Mouse (Mus musculus) Muller cell, postnatal 12 days (primary cell): ENCODE data around the gene Morn3.

ENCODE experiments used
- DNase-seq: peaks from one replicate; pipeline ENCODE4 v3.0.0-alpha.2; 2015; ENCODE audit errors: inconsistent ontology term

Morn3 gene

DNA sequence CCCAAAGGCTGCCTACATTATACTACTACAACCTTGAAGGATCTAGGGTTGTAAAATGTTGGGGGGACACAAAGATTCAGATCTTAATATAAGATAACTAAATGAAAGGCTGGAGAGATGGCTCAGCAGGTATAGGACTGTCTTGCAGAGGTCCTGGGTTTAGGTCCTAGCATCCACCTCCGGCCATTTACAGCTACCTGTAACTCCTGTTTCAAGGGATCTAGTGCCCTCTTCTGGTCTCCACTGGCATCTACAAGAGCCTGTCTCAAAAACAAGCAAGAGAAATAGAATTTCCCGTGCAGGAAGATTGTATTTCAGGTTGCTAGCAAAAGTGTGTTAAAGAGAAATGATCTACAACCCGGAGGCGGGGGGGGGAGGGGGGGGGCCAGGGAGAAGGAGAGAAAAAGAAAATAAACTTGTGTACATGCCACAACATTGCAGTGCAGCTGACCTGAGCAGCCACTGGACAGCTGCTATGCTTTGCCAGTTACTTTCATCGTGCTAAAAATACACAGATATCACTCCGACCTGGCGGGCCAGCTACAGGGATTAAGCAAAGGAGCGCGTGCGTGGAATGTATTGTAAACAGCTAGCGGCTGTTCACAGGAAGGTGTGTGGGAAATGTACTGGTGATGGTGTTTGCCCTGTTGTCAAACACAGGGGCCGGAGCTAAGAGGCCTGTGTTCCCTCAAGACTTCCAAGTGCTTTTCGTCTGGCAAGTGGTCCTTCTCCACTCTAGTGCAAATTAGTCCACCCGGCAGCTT, 13.1 kb upstream of the Morn3 start:
- no peak for DNase-seq

DNA sequence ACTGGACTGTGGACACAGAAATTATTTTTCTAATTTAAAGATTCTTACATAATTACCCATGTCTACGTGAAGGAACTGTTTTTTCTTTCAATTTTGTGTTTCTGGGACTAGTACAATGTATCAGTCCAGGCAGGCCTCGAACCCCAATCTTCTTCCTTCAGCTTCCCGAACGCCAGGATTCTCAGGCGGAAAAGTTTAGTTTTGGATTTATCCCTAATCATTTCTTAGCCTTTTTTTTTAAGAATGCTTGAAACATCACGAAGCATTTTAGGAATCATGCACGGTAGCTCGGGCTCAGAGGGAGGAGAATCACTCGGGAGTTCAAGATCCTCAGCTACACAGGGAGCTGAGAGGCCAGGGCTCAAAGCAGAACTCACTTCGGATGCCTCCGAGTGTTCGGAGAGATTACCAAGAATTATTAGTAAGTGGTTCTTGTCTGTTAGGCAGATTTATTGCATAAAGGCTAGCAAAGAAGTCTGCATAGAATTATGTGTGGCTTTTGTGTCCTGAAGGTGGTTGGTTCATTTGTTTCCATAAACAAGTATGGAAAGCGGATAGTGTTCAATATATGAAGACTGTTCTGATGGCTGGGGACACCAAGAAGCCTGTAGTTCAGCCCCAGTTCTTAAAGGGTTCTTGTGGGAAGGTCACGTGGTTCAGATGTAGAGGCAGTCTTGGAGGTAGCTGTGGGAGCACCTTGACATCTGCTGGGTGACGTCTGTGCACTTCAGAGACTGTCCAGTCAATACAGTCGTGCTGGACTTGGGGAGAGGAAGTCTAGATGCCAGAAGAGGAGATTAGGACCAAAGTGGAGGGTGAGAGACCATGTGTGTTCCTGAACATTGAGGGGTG, 11.7 kb upstream of the Morn3 start:
- DNase-seq, result no peak

DNA sequence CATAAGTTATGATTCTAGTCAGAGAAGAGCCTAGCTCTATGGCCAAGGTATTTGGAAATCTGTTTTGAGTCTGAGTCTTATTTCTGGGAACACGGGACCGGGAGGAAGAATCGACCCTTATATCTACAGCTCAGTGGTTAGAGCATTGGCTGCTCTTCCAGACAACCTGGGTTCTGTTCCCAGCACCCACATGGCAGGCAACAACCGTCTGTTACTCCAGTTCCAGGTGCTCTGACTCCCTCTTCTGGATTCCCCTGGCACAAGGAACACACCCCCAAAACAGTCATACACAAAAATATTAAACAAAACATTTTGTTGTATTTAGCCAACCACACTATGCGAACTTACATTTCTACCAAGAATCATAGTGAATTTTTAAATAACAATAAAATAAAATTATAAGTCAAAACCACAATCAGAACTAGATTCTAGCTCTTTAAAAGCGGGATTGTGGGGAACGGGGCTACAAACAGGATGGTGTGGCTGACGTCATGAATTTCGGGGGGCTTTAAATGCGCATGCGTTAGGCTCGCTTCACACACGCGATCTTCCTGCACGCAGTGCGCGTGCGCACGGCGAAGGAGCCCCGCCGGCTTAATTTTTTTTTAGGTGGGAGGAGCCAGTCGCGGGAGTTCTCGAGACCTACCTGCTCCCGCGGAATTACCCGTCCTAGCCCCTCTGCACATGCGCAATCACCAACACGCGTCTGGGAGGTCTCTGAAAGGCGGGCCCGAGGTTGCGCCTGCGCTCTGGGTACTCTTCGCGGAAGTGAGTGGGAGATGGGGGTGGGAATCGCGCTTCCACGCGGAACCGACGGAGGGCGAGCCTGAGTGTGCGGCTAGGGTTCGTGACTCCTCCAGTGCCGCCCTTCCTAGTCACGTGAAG, 10.8 kb upstream of the Morn3 start:
- peak; percentile 100 for DNase-seq

DNA sequence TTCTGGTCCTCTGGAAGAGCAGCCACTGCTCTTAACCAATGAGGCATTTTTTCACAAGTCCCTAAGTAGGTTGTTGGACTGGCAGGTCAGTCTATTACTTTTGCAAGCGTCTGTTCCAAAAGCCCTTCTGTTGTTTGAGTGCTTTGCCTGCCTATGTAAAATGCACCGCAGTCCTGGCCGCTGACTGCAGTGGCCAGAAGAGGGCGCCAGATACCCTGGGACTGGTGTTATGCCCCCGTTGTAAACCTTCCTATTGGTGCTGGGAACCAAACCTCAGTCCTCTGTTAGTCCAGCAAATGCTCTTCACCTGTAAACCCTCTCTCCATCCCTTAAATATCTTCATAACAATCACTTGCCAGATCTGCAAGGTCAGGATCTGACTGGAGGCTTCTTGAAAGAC, 4.9 kb upstream of the Morn3 start:
- no peak for DNase-seq

DNA sequence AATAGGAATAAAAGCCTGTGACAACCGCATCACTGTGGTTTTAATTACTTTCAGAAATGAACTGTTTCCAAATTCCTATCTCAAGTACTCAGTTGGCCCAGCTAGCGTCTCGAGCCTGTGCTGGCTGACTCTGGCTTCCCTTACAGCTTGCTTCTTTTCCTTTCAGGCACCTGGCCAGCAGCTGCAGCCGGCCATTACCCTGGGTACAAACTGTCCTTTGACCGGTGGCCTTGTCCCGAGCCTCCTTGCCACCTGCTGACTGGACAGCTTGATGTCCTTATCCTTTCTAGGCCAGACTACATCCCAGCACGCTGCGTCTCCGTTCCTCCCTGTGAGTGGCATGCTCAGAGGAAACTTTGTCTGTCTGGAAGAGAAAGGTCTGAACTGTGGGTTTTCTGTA, 4.1 kb upstream of the Morn3 start:
- no peak for DNase-seq

DNA sequence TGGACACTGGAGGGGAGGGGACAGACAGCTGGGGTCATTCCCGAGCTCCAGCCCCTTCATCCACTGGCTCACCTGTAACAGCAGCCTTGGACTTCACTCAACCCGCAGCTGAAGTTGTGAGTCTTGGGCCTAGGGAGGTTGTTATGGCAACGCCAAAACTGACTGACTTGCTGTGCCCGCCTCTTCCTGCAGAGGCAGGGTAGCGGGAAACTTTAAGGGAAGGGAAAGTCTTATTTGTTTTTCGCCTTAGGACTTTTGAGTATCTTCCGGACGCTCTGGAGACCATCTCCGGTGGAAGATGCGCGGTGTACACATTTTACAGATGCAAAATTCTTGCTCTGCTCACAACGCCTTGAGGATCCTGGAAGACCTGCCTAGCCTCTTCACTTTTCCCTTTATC, 2.5 kb upstream of the Morn3 start:
- DNase-seq, result no peak

DNA sequence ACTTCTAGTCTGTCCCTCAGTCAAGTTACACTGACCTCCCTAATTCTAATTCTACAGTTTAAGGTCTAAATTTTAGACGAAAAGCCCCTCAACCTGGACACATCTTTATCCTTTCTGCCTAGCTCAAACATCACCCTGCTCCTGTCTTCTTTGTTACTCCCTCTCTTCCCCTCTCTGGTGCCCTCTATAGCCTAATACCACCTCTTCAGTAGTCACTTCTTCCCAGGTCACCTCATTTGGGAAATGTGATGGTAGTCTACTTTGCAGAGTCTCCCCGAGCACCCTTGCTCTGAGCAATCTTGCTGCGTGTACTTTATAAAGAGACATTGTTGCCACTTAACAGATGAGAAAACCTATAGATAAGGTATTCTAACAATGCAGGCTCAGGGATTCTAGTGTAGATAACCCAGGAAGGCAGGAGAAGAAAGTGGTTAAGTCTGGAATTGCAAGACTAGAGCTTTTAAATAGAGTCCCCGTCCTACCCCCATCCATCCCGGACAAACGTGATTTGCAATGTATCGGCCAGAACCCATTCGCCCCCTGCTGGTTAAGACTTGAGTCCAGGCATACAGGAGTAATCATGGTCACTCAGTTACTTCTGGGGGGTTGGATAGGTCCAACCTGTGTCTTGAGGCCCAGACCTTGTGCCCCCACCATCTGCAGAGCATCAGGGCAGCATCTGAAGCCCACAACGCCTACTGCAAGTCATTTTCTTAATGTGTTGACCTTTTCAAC, 1.1 kb downstream of the Morn3 start:
- peak; percentile 72 for DNase-seq

DNA sequence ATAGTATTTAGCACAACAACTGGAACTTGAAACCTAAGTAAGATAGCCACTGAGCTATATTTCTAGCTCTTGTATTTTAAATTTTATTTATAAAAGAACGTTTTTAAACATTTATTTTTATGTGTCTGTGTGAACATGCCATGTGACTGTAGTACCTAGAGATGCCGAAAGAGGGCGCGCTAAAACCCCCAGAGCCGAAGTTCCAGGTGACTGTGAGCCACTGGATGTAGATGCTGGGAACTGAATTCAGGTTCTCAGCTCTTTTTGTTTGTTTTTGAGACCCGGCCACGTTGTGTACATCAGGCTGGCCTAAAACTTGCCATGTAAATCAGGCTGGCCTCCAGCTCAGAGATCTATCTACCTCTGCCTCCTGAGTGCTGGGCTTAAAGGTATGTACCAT, 3.0 kb downstream of the Morn3 start:
- no peak for DNase-seq

DNA sequence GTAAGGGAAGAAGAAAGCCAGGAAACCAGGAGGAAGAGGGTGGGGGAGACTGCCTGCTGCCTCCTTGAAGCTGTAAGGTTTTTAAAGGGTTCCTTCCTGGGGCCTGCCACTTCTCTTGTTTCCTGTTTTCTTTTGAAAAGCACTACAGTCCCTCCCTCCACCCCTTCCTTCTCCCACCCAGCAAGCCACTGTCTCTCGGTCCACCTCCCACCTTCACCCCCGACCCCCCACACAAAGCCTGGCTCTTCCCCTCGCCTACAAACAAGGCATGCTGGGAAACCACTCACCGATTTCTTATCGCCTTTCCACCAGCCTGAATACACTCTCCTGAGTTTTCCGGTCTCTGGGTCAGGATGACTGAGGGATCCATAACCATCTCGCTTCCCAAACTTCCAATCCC, 6.0 kb downstream of the Morn3 start:
- DNase-seq, result no peak

DNA sequence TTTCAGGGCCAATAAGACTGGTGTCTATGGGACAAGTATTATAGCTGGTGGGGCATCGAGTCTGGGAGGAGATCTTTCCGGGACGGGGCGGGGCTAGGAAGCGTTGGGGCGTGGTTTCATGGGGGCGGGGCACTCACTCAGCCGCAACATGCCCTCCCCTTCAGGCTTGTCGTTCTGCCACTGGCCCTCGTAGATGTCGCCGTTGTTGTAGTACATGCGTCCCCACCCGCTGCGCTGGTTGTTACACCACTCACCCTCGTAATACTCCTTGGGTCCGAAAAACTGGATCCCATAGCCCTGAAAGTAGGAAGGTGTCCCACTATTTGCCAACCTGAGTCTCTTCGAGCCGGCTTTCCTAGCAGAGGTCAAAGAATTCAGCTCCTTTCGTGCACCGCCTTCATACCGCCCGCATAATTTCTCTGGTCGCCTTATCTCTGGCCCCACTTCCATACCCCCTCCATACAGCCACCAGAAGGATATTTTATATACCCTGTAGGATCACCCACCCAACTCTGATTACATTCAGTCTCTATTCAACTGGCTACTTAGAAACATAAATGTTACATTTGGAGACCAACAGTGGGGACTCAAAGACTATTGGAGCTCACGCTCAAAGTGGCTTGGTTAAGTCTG, 7.6 kb downstream of the Morn3 start:
- peak; percentile 63 for DNase-seq

DNA sequence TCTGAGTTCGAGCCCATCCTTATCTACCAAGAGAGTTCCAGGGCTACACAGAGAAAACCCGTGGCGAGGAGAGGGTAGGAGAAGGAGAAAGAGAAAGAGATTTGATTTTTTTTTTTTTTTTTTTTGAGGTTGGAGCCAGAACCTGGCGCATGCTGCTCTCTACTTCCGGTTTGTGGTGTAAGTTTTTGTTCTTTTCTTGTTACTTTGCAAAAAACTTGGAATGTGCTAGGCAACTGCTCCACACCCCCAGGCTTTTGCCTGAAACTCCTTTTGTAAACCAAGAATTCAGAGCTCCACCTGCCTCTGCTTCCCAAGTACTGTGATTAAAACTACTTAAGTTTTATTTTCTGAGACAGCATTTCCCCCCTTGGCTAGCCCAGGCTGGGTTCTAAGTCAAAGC, 8.7 kb downstream of the Morn3 start:
- no peak for DNase-seq

DNA sequence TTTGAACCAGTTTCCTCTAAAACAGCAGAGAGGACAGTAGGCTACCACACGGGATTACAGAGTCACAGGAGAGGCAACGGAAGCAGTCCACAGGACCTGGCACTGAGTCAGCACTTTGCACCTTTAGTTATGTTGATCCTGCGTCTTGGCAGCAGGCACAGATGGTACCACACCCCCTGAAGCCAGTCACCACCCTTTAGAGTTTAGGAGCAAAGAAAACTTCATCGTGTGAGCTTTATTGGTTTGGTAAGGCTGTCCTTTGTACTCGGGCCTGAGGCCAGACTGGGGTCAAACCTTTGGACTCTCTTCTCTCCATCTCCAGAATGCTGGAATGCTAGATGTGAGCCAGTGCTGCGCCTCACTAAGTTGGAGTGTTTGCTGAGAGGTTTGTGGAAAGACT, 11.3 kb downstream of the Morn3 start:
- DNase-seq, result peak; percentile 73

DNA sequence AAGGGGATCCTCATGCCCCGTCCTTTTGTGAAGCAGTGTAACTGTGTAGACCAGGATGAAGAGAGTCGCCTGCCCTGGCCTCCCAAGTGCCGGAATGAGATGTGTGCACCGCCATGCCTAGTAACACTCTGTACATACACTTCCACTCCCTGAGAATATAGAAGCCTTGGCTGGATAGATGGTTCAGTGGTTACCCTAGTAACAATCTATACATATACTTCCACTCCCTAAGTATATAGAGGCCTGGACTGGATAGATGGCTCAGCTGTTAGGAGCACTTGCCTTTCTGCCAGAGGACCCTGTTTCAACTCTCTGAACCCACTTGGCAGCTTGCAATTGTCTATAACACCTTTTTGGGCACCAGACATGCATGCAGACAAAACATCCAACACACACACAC, 11.7 kb downstream of the Morn3 start:
- no peak for DNase-seq

DNA sequence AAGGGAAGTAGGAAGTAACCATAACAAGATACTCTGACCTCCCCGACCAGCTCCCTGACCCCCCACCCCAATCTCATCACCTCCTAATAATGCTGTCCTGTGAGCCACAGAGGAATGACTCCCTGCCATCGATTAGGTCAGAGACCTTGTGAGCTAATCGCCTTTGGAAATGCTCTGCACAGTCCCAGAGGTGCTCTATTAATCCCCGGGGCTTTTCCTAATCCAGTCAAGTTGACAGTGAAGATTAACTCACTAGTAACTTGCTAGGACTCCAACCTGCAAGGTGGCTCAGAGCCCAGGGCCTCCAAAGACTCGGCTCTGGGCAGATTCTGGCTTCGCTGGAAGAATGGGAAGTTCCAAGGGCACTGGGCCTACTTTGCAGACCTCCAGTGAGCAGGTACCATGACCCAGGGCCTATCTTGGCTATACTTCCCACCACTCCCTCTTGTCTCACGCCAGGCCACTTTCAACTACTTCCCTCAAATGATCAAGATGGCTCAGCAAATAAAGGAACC, 13.1 kb downstream of the Morn3 start:
- DNase-seq, result no peak

DNA sequence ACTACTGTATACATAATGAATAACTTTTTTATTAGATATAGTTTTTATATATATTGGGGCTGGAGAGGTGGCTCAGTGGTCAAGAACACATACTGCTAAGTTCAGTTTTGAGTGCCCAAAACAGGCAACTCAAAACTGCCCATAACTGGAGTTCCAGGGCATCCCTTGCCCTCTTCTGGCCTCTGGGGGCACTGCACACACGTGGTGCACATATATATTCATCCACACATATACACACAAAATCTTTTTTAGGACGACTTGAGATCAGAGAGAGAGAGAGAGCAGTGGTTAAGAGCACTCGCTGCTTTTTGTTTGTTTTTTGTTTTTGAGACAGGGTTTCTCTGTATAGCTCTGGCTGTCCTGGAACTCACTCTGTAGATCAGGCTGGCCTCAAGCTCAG, 15.5 kb downstream of the Morn3 start:
- no peak for DNase-seq

DNA sequence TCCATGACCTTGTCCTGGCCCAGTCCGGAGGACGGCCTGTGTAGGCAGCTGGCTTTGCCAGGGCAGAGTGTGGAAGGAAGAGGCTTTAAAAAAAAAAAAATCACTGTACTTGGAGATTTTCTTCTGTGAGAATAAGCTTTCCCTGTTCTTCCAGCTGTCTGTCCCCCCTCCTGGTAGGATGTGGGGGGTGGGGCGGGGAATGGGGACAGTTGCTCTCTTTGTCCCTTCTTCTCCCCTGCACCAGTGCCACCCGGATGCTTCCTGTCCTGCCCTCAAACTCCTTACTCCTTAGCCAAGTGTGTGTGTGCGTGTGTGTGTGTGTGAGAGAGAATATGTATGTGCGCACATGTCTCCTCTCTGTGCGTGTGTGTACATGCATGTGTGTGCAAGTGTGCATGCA, 17.1 kb downstream of the Morn3 start:
- DNase-seq, result no peak

DNA sequence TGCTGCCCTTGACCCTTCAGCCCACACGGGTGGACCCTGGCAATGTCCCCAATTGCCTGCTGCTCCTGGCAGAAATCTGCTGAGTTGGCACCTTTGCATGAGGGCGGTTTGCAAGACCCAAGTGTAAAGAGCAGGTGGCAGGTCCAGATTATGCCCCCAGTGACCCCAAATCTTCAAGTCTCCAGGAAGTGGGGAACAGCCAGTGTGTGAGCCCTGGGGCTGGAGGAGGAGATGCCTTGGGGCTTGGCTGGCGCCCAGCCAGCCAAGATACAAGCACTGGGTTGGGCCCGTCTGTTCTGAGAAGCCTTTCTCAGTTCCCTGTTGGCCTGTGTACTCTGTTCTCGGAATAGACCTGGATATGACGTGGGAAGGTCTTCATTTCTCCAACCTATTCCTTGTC, 19.4 kb downstream of the Morn3 start:
- no peak for DNase-seq

DNA sequence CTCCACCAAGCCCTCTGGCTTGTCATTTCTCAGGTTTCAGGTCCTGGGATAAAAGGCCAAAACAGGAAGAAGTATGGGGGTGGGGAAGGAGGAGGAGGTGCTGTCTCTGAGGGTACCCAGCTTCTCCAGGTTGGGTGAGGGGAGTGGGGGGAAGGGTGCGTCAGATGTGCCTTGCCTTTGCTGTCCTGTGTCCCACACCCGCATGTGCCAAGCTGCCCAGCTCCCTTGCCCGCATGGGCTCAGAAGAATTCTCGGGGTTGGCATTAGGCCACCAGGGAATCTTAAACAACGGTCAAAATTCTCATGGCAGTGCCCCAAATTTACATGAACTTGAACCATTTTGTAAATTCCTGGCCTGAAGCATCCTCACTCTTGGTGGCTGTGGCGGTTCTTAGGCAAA, 20.4 kb downstream of the Morn3 start:
- DNase-seq, result no peak

DNA sequence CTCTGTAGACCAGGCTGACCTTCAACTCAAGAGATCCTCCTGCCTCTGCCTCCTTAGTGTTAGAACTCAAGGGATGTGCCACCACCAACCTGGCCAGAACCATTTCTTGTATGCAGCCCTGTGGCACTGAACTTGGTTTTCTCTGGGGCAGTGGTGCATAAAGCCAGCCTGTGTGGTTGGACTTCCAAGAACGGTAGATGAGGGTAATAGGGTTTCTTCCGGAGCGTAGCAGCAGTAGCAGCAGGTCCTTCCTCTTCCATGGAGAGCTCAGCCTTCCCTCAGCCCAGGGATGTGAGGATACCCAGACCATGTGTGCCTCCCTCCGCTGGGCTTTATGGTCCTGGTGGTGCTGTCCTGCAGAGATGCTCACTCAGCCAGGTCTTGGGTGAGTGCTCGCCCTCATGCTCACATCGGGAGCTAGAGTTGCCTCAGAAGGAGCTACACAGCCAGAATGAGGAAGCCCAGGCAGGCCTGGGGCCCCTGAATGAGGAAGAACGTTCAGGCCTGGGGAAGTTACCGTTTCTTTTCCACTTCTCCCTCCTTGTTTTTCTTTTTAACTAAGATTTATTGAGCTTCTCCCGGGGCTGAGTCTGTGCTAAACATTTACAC, 21.7 kb downstream of the Morn3 start:
- no peak for DNase-seq

DNA sequence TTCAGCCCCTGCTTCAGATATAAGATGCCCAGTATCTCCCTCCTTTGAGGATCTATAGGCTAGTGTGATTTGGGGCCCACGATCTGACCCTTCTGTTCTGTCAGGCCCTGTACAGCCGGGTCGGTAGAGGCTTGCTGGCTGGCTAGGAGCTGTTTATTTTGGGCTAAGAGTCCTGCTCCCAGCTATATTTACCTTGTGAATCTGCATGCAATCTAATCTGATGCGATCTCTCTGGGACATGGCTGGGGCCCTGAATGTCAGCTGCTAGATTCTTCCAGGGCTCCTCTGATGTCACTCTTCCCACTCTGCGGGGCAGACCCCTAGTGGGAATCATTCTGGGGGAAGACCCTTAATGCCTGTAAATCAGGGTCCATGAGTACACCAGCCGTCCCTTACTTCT, 22.5 kb downstream of the Morn3 start:
- no peak for DNase-seq
